Mouse (Mus musculus) midbrain, embryonic 11.5 days (tissue): ENCODE measurements around the gene Bst1. TPM values are rescaled to one million over a fixed set of nuclear protein-coding genes. Genes with fewer than 3 reads are reported as not detected.

Experiments used
- ATAC-seq: fragments of 200-750 bp; cut with Nextera tagmentation; 2 replicates; pipeline ENCODE4 v1.8.0; 2017; ENCODE audit warnings: moderate TSS enrichment, moderate library complexity; ENCODE audit not compliant: low FRiP score
- DNase-seq: peaks from one replicate; pipeline ENCODE4 v3.0.0; 2015; ENCODE audit warnings: low spot score; ENCODE audit errors: missing footprints
- H3K27ac ChIP-seq: fragments of 300-500 bp; sonication (generic); 2 replicates; pipeline ENCODE4 v1.5.1; 2014; ENCODE audit warnings: low read depth, low read length
- H3K27me3 ChIP-seq: fragments of 300-500 bp; sonication (generic); 2 replicates; pipeline ENCODE4 v1.6.1; 2014; ENCODE audit warnings: mild to moderate bottlenecking, low read length, moderate library complexity, mixed read lengths; ENCODE audit not compliant: control insufficient read depth, insufficient read depth
- H3K36me3 ChIP-seq: fragments of 300-500 bp; sonication (generic); 2 replicates; pipeline ENCODE4 v1.6.1; 2014; ENCODE audit warnings: mild to moderate bottlenecking, low read length, moderate library complexity, mixed read lengths; ENCODE audit not compliant: control insufficient read depth, insufficient read depth
- H3K4me1 ChIP-seq: fragments of 300-500 bp; sonication (generic); 2 replicates; pipeline ENCODE4 v1.6.1; 2014; ENCODE audit warnings: low read length; ENCODE audit not compliant: control insufficient read depth, insufficient read depth
- H3K4me2 ChIP-seq: fragments of 300-500 bp; sonication (generic); 2 replicates; pipeline ENCODE4 v1.6.1; 2014; ENCODE audit warnings: mild to moderate bottlenecking, moderate library complexity
- H3K4me3 ChIP-seq: fragments of 300-500 bp; sonication (generic); 2 replicates; pipeline ENCODE4 v1.5.1; 2014; ENCODE audit warnings: low read depth, low read length
- H3K9ac ChIP-seq: fragments of 300-500 bp; sonication (generic); 2 replicates; pipeline ENCODE4 v1.6.1; 2014; ENCODE audit warnings: low read length
- H3K9me3 ChIP-seq: fragments of 300-500 bp; sonication (generic); 2 replicates; pipeline ENCODE4 v1.6.1; 2016; ENCODE audit warnings: low read length; ENCODE audit not compliant: control insufficient read depth
- WGBS: fragments of 180-500 bp; shearing (Covaris S2); extraction: QIAGEN DNeasy Blood & Tissue Kit; methylation state at CpG from one replicate; pipeline ENCODE4 v1.1.7; 2014; 5-methylcytosine and 5-hydroxymethylcytosine counted together
- polyA plus RNA-seq: library from polyadenylated mRNA; unstranded; fragments of >200 nt; fragmentation: Nextera tagmentation; extraction: Ambion mirVana; gene quantifications from 2 replicates; pipeline ENCODE4 v1.2.1, GENCODE M21; 2014

Bst1 gene
- polyA plus RNA-seq, 1 experiment from 2014 or later = not detected

DNA sequence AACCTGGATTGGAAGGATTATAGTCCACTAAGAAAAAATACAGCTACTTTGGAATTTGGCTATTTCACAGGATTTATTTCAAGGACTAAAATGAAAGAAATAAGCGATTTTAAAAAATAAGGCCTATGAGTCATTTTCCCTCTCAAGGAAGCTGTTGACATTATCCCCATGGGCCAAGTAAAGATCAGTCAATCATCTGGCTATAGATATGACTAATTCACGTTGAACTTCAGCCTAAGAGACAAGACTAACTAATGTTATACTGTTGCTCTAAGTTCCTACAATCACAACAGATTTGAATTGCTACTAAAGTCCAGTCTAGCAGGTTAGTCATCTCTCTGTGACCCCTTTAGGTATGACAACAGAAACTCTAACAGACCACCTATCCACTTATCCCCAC, 34.7 kb upstream of the Bst1 start:
- H3K9me3 ChIP-seq = no peaks in the 10 kb centered on the region
- H3K27me3 ChIP-seq = no peaks in the 10 kb centered on the region
- H3K4me2 ChIP-seq = no peak overlapping the region
- no peak for DNase-seq
- no peak overlapping the region for H3K9ac ChIP-seq
- no peak for ATAC-seq
- 94% methylated on average over 2 of the region's 2 CpGs for WGBS
- H3K4me3 ChIP-seq = no peak overlapping the region
- H3K4me1 ChIP-seq = peaks cover 6% of the 10 kb centered on the region
- no peaks in the 10 kb centered on the region for H3K36me3 ChIP-seq
- no peak overlapping the region for H3K27ac ChIP-seq

DNA sequence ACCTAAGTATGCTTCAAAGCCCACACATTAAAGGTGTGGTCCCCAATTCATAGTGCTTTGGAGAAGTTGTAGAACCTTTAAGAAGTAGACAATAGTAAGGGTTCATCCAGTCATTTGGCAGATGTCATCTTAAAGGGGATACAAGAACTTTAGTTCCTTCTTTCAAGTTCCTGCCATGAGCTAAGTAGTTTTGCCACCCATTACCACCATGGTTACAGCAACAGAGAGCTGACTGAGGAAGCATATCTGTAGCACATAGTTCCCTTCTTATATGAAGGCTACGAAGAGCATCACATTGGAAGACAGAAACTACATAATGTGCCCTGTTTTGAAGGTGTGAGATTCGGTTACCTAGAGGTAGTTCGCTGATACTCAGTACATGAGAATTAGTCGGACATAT, 32.1 kb upstream of the Bst1 start:
- Histone ChIP-seq H3K9me3 (no peaks in the 10 kb centered on the region), H3K27me3 (no peaks in the 10 kb centered on the region), H3K27ac (no peak overlapping the region), H3K9ac (no peak overlapping the region), H3K4me2 (no peak overlapping the region), H3K4me1 (no peaks in the 10 kb centered on the region), H3K36me3 (no peaks in the 10 kb centered on the region), H3K4me3 (no peak overlapping the region)
- DNase-seq (no peak), ATAC-seq (no peak)
- 92% methylated on average over 4 of the region's 4 CpGs for WGBS

DNA sequence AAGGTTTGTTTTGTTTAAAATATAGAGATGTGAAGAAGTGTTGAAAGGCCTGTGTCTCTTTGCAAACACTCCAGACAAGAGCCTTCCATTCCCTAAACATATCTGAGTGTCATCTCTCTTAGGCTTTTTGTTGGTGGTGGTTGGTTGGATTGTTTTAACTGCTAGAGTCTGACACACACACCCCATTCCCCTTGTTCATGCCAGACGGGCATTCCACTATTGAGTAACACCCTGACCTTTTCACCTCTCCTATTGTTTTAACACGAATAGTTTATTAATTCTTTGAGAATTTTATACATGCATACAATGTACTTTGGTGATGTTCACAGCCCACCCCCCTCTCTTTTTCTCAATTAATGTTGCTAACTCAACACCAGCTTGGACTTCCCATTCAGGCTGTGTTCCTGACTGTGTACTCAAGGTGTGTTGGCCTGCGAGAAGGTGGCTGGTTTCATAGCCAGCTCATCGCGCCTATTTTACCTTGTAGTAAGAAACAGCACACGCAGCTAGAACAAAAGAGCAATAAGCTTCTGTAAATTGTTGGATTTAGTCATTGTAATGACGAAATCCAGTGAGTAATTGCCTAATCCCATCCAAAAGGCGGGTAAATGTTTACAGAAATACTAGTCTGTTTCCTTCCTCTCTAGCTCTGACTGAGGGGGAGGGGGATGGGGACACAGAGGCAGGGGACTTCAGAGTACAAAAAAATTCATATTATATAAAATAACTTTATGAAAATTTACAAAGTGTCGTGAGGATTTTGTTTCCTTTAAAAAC, 30.5 kb upstream of the Bst1 start:
- Histone ChIP-seq H3K4me2 (no peak overlapping the region), H3K27ac (no peak overlapping the region), H3K9me3 (no peaks in the 10 kb centered on the region), H3K36me3 (no peaks in the 10 kb centered on the region), H3K4me1 (no peaks in the 10 kb centered on the region), H3K9ac (no peak overlapping the region), H3K4me3 (no peak overlapping the region), H3K27me3 (no peaks in the 10 kb centered on the region)
- DNase-seq (no peak), ATAC-seq (no peak)
- 76% methylated on average over 9 of the region's 9 CpGs for WGBS

DNA sequence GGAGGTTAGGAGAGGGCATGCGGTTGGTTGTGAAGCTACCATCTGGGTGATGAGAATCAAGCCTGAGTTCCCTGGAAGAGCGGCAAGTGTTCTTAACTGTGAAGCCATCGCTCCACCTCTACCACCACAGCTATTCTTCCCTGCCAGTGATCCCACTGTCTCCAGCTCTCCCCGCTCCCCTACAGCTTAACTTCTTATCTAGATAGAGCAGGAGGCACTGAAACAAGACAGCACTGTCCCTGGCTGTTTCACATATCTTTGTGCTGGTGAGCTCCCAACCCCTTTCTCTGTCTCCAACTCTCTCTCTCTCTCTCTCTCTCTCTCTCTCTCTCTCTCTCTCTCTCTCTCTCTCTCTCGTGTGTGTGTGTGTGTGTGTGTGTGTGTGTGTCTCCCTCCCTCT, 26.3 kb upstream of the Bst1 start:
- no peaks in the 10 kb centered on the region for H3K9me3 ChIP-seq
- 88% methylated on average over 4 of the region's 5 CpGs for whole genome bisulfite sequencing

DNA sequence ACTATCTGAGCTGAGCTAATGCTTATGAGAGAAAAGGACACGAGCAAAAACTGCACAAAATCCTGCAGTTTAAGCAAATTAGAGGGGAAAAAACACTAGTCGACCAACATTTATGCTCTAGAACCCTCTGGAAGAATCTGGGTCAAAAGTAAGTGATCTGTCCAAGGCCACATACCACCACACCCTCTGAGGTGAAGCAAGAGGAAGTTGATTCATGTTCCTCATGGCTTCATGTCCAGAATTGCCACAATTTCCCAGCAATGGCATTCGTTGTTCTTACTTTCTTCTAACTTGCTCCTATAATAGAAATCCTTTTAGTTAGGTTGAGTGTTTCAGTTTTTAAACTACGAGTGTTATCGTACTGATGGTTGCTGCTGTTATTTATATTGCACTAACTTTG, 19.2 kb upstream of the Bst1 start:
- 81% methylated on average over 5 of the region's 5 CpGs for WGBS
- Histone ChIP-seq H3K9ac (no peak overlapping the region), H3K4me2 (no peak overlapping the region), H3K9me3 (no peaks in the 10 kb centered on the region), H3K4me1 (no peaks in the 10 kb centered on the region), H3K4me3 (no peak overlapping the region), H3K27ac (no peak overlapping the region), H3K36me3 (no peaks in the 10 kb centered on the region), H3K27me3 (no peaks in the 10 kb centered on the region)
- ATAC-seq = no peak
- no peak for DNase-seq

More for the DNA sequence above, 26.3 kb upstream of the Bst1 start:
- Histone ChIP-seq H3K9ac (no peak overlapping the region), H3K36me3 (no peaks in the 10 kb centered on the region), H3K4me2 (no peak overlapping the region), H3K27ac (no peak overlapping the region), H3K4me3 (no peak overlapping the region), H3K27me3 (no peaks in the 10 kb centered on the region), H3K4me1 (no peaks in the 10 kb centered on the region)
- ATAC-seq (no peak), DNase-seq (no peak)

DNA sequence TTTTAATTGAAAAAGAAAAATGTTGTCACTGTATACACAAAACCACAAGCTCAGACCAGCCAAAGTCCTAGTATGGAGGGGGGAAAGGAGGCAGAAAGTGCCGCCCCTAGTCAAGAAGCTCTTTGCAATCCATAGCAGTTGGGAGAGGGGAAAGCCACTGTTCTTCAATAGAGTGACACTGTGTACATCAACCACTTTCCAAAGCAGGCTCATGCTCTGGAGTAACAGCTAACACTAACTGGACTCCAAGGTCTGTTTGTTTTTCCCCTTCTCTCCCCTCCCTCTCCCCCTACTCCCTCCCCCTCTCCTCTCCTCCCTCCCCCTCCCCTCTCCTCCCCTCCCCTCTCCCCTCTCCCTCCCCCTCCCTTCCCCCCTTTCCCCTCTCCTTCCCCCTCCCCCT, 18.0 kb upstream of the Bst1 start:
- 80% methylated on average over 1 of the region's 1 CpGs for WGBS
- DNase-seq (no peak), ATAC-seq (no peak)
- Histone ChIP-seq H3K36me3 (no peaks in the 10 kb centered on the region), H3K4me3 (no peak overlapping the region), H3K27ac (no peak overlapping the region), H3K9ac (no peak overlapping the region), H3K4me1 (no peaks in the 10 kb centered on the region), H3K27me3 (no peaks in the 10 kb centered on the region), H3K4me2 (no peak overlapping the region), H3K9me3 (no peaks in the 10 kb centered on the region)

DNA sequence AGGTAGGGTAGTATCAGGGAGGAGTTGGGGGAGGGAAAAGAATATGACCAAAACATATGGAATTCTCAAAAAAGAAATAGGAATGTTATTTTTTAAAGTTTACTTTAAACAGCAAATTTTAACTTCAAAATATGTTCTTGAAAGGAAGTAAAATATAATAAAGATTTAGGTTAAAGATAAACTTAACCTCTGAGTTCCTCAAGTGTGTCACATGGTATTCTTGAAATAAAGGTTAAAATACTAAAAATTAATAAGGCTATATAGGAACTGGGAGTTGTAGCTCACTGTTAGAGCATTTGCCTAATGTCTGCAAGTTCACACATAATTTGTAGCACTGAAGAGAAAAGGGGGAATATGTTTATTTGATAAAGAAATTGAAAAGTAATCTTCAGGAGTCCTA, 17.4 kb upstream of the Bst1 start:
- Histone ChIP-seq H3K36me3 (no peaks in the 10 kb centered on the region), H3K4me1 (no peaks in the 10 kb centered on the region), H3K4me3 (no peak overlapping the region), H3K27ac (no peak overlapping the region), H3K9me3 (no peaks in the 10 kb centered on the region), H3K27me3 (no peaks in the 10 kb centered on the region), H3K4me2 (no peak overlapping the region), H3K9ac (no peak overlapping the region)
- DNase-seq (no peak), ATAC-seq (no peak)

DNA sequence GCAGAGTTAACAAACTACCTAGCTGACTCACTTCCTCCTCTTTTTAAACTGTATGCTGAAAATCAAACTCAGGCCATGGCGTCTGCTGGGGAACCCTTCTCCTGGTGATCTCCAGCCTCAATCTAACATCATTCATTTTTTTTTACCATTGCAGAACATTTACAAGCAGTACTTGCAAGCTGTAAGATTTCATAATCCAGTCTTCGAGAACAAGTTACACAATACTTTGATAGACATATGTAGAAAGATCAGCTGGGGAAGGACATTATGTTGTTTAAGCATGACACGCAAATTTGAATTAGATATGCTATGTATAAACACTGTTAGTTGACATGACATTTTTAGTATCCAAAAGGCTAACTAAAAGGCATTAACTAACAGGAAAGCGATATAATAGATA, 16.9 kb upstream of the Bst1 start:
- ATAC-seq = no peak

DNA sequence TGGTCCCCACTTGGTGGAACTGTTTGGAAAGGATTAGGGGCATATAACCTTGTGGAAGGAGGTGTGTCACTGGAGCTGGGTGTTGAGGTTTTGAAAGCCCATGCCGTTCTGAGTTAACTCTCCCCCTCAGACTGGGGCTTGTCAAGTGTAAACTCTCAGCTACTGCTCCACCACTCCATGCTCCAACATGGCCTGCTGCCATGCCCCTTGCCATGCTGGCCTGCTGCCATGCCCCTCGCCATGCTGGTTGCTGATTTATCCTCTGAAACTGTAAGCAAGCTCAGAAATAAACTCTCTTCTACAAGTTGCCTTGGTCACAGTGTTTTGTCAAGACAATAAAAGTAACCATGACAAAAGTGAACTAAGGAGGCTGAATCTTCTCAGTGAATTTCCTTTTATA, 13.3 kb upstream of the Bst1 start:
- H3K9ac ChIP-seq = no peak overlapping the region
- H3K27ac ChIP-seq = no peak overlapping the region
- WGBS = 91% methylated on average over 2 of the region's 2 CpGs
- DNase-seq = no peak
- no peaks in the 10 kb centered on the region for H3K9me3 ChIP-seq
- H3K4me3 ChIP-seq = no peak overlapping the region
- ATAC-seq = no peak
- no peaks in the 10 kb centered on the region for H3K36me3 ChIP-seq
- peaks cover 2% of the 10 kb centered on the region; the same call in 1 of the 2 replicates for H3K4me1 ChIP-seq
- no peak overlapping the region for H3K4me2 ChIP-seq
- H3K27me3 ChIP-seq = no peaks in the 10 kb centered on the region

More for the DNA sequence above, 16.9 kb upstream of the Bst1 start:
- Histone ChIP-seq H3K4me2 (no peak overlapping the region), H3K27ac (no peak overlapping the region), H3K4me1 (no peaks in the 10 kb centered on the region), H3K27me3 (no peaks in the 10 kb centered on the region), H3K4me3 (no peak overlapping the region), H3K9me3 (no peaks in the 10 kb centered on the region), H3K36me3 (no peaks in the 10 kb centered on the region), H3K9ac (no peak overlapping the region)
- DNase-seq = no peak
- WGBS = 94% methylated on average over 4 of the region's 4 CpGs
